Mouse (Mus musculus) forebrain, embryonic 11.5 days (tissue): ENCODE results near the gene Pcdh10. TPM values are rescaled to one million over a fixed set of nuclear protein-coding genes. Genes with fewer than 3 reads are reported as not detected.

Experiments
- ATAC-seq: fragments of 200-750 bp; cut with Nextera tagmentation; replicated peaks from 2 replicates; pipeline ENCODE4 v1.8.0; 2017; ENCODE audit warnings: moderate TSS enrichment; ENCODE audit not compliant: low FRiP score
- DNase-seq: peaks from one replicate; pipeline ENCODE4 v3.0.0-alpha.2; 2017; ENCODE audit warnings: low spot score
- H3K27ac ChIP-seq: fragments of 300-500 bp; sonication (generic); 2 replicates; pipeline ENCODE4 v1.5.1; 2014; ENCODE audit warnings: low read depth, low read length
- H3K27me3 ChIP-seq: fragments of 300-500 bp; sonication (generic); 2 replicates; pipeline ENCODE4 v1.6.1; 2014; ENCODE audit warnings: mild to moderate bottlenecking, low read length, mixed read lengths; ENCODE audit not compliant: control insufficient read depth, insufficient read depth
- H3K36me3 ChIP-seq: fragments of 300-500 bp; sonication (generic); 2 replicates; pipeline ENCODE4 v1.6.1; 2014; ENCODE audit warnings: mild to moderate bottlenecking, low read length, moderate library complexity, mixed read lengths; ENCODE audit not compliant: control insufficient read depth, insufficient read depth
- H3K4me1 ChIP-seq: fragments of 300-500 bp; sonication (generic); replicated peaks from 2 replicates; pipeline ENCODE4 v1.6.1; 2014; ENCODE audit warnings: low read length, mixed read lengths; ENCODE audit not compliant: control insufficient read depth, insufficient read depth
- H3K4me2 ChIP-seq: fragments of 300-500 bp; sonication (generic); 2 replicates; pipeline ENCODE4 v1.6.1; 2014; ENCODE audit warnings: low read depth, mild to moderate bottlenecking, low read length, moderate library complexity, mixed read lengths; ENCODE audit not compliant: severe bottlenecking
- H3K4me3 ChIP-seq: fragments of 300-500 bp; sonication (generic); 2 replicates; pipeline ENCODE4 v1.5.1; 2014; ENCODE audit warnings: low read depth, low read length
- H3K9ac ChIP-seq: fragments of 300-500 bp; sonication (generic); 2 replicates; pipeline ENCODE4 v1.6.1; 2014; ENCODE audit warnings: low read length
- H3K9me3 ChIP-seq: fragments of 300-500 bp; sonication (generic); 2 replicates; pipeline ENCODE4 v1.6.1; 2016; ENCODE audit warnings: low read length, mixed read lengths; ENCODE audit not compliant: control insufficient read depth
- WGBS: fragments of 180-500 bp; shearing (Covaris S2); extraction: QIAGEN DNeasy Blood & Tissue Kit; methylation state at CpG from one replicate; pipeline ENCODE4 v1.1.7; 2014; 5-methylcytosine and 5-hydroxymethylcytosine counted together
- polyA plus RNA-seq: library from polyadenylated mRNA; unstranded; fragments of >200 nt; fragmentation: Nextera tagmentation; extraction: Ambion mirVana; gene quantifications from 2 replicates; pipeline ENCODE4 v1.2.1, GENCODE M21; 2014

The Pcdh10 gene
- polyA plus RNA-seq, 1 experiment from 2014 or later: 9.2 TPM

DNA sequence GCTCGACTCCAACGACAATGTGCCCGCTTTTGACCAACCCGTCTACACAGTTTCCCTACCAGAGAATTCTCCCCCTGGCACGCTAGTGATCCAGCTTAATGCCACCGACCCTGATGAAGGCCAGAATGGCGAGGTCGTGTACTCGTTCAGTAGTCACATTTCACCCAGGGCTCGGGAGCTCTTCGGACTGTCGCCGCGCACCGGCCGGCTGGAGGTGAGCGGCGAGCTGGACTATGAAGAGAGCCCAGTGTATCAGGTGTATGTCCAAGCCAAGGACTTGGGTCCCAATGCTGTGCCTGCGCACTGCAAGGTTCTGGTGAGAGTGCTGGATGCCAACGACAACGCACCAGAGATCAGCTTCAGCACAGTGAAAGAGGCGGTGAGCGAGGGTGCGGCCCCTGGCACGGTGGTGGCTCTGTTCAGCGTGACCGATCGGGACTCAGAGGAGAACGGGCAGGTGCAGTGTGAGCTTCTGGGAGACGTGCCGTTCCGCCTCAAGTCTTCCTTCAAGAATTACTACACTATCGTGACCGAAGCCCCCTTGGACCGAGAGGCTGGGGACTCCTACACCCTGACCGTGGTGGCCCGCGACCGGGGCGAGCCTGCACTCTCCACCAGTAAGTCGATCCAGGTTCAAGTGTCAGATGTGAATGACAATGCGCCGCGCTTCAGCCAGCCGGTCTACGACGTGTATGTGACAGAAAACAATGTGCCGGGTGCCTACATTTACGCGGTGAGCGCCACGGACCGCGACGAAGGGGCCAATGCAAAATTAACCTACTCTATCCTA, 2.0 kb downstream of the Pcdh10 start:
- DNase-seq (peak; percentile 74), ATAC-seq (no peak)
- Histone ChIP-seq H3K27ac (no peak overlapping the region), H3K27me3 (peaks cover 3% of the 10 kb centered on the region), H3K4me3 (peak overlapping the region; percentile 65), H3K9ac (peak overlapping the region; percentile 65), H3K4me2 (peak overlapping the region; percentile 82), H3K9me3 (no peaks in the 10 kb centered on the region), H3K4me1 (peaks cover 7% of the 10 kb centered on the region; the same call in 1 of the 2 replicates), H3K36me3 (no peaks in the 10 kb centered on the region)
- under 1% methylated on average over 55 of the region's 55 CpGs for WGBS

DNA sequence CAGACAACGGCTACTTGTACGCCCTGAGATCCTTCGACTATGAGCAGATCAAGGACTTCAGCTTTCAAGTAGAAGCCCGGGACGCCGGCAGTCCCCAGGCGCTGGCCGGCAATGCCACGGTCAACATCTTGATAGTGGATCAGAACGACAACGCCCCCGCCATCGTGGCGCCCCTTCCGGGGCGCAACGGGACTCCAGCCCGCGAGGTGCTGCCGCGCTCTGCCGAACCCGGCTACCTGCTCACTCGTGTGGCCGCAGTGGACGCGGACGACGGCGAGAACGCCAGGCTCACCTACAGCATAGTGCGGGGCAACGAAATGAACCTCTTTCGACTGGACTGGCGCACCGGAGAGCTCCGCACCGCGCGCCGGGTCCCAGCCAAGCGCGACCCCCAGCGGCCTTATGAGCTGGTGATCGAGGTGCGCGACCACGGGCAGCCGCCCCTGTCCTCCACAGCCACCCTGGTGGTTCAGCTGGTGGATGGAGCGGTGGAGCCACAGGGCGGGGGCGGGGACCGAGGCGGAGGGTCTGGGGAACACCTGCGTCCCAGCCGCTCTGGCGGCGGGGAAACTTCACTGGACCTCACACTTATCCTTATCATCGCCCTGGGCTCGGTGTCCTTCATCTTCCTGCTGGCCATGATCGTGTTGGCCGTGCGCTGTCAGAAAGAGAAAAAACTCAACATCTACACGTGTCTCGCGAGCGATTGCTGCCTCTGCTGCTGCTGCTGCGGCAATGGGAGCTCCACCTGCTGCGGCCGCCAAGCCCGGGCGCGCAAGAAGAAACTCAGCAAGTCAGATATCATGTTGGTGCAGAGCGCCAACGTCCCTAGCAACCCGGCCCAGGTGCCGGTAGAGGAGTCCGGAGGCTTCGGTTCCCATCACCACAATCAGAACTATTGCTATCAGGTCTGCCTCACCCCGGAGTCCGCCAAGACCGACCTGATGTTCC, 2.9 kb downstream of the Pcdh10 start:
- ATAC-seq: 0 out of 2 replicates have a peak, but pooled peaks have one; percentile 0
- H3K27ac ChIP-seq: 0 out of 2 replicates have a peak overlapping the region, but pooled peaks have one; percentile 25

DNA sequence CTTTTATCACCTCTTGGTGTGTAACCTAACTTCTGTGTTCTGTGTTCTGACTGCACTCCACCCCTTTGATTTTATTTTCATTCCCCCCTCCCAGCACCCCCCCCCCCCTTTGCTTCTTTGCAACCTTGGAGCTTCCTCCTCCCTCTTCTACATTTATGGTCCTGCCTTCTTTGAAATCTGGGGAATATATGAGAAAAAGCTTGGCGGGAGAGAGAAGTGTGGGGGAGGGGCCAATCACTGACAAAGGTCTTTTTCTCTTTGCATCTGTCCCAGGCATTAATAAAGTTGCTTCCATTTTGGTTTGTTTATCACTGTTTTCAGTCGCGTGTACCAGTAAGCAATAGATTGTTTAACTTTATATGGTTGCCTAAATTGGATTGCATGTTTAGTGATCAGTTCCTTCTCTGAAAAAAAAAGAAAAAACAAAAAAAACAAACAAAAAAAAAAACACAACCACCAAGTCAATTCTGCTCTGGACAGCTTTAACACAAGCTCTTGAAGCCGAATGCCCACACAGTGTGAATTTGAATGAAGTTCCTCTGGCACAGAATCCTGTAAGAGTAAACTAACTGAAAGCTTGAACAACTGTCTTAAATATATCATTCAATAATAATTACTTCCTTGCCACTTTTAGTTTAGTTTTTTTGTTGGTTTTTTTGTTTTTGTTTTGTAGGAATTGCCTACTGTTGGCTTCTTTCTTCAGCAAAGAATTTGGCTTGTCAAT, 4.0 kb downstream of the Pcdh10 start:
- WGBS: 18% methylated on average over 4 of the region's 4 CpGs
- Histone ChIP-seq H3K4me2 (peak overlapping the region; percentile 82), H3K4me3 (peak overlapping the region; percentile 65), H3K9me3 (no peaks in the 10 kb centered on the region), H3K36me3 (no peaks in the 10 kb centered on the region), H3K27me3 (peaks cover 3% of the 10 kb centered on the region), H3K4me1 (peaks cover 6% of the 10 kb centered on the region; the same call in 1 of the 2 replicates), H3K27ac (no peak overlapping the region), H3K9ac (peak overlapping the region; percentile 65)
- no peak for ATAC-seq
- peak; percentile 54 for DNase-seq

More for the DNA sequence above, 2.9 kb downstream of the Pcdh10 start:
- Histone ChIP-seq H3K9ac (peak overlapping the region; percentile 65), H3K4me1 (peaks cover 6% of the 10 kb centered on the region; the same call in 1 of the 2 replicates), H3K9me3 (no peaks in the 10 kb centered on the region), H3K27me3 (peaks cover 3% of the 10 kb centered on the region), H3K4me3 (peak overlapping the region; percentile 65), H3K36me3 (no peaks in the 10 kb centered on the region), H3K4me2 (peak overlapping the region; percentile 82)
- DNase-seq: peak; percentile 79
- WGBS: under 1% methylated on average over 82 of the region's 82 CpGs

DNA sequence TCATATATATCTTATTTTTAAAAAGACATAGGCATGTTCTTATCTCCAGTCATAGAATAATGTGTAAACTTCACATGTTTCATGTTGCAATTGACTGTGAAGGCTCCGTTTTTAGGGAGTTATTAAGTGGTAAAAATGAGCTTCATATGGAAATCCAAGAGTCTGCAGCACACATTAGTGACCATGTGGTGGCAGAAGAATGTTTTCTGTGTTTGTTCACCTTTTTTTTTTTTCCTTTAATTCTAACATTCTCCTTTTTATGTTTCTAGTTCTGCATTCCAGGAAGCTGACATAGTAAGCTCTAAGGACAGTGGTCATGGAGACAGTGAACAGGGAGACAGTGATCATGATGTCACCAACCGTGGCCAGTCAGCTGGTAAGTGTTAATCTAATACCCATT, 5.6 kb downstream of the Pcdh10 start:
- Histone ChIP-seq H3K9ac (no peak overlapping the region), H3K36me3 (no peaks in the 10 kb centered on the region), H3K4me1 (peaks cover 6% of the 10 kb centered on the region; the same call in 1 of the 2 replicates), H3K9me3 (no peaks in the 10 kb centered on the region), H3K27me3 (peaks cover 3% of the 10 kb centered on the region), H3K4me3 (no peak overlapping the region), H3K4me2 (no peak overlapping the region), H3K27ac (no peak overlapping the region)
- DNase-seq (no peak), ATAC-seq (no peak)
- WGBS: 56% methylated on average over 2 of the region's 2 CpGs

DNA sequence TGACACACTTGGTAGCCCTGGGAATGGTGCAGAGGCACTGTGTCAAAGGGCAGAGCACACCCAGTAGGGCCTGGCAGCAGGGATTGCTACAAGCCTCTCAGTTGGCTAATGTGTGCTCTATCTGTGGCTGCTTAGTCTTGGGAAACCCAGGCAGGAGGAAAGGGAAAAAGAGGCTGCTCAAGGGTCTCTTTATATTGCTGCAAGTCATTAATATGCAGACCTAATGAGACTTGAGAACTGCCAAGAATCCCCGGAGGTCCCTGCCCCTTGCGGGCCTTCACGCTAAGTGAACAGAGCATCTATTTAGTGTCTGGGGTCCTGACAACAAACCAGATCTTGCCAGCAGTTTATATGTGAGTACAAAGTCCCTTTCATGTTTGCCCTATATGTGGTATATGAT, 6.8 kb downstream of the Pcdh10 start:
- Histone ChIP-seq H3K4me3 (no peak overlapping the region), H3K36me3 (no peaks in the 10 kb centered on the region), H3K27me3 (peaks cover under 1% of the 10 kb centered on the region), H3K27ac (peak overlapping the region; percentile 51; the same call in 1 of the 2 replicates), H3K9ac (no peak overlapping the region), H3K4me1 (peaks cover 5% of the 10 kb centered on the region; the same call in 1 of the 2 replicates), H3K9me3 (no peaks in the 10 kb centered on the region), H3K4me2 (no peak overlapping the region)
- ATAC-seq (peak; percentile 82), DNase-seq (peak; percentile 76)
- 8% methylated on average over 3 of the region's 3 CpGs for WGBS

DNA sequence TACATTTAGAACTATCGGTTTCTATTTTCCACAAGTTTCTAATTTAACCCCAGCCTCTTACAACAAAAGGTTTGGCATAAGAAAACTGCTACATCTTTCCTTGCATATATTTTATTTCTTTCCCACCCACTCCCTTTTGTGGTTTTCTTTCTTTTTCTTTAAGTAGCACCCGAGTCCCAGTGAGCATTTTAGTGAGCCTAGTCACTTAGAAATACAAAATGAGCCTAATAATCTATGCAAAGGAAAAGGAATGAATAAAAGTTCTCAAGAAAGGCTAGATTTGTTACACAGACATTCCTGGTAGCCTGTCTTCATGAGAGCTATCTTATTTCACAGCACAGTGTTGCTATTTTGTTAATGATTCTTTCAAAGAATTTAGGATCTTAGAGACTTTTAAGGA, 7.3 kb downstream of the Pcdh10 start:
- H3K9ac ChIP-seq: no peak overlapping the region
- H3K4me2 ChIP-seq: no peak overlapping the region; the same call in 1 of the 2 replicates
- H3K36me3 ChIP-seq: no peaks in the 10 kb centered on the region
- no peaks in the 10 kb centered on the region; the same call in 1 of the 2 replicates for H3K27me3 ChIP-seq
- no peaks in the 10 kb centered on the region for H3K9me3 ChIP-seq
- 24% methylated on average over 2 of the region's 2 CpGs for WGBS
- peaks cover 3% of the 10 kb centered on the region; the same call in 1 of the 2 replicates for H3K4me1 ChIP-seq
- DNase-seq (no peak), ATAC-seq (peak; percentile 10; the same call in 1 of the 2 replicates)
- peak overlapping the region; percentile 48; the same call in 1 of the 2 replicates for H3K27ac ChIP-seq
- no peak overlapping the region for H3K4me3 ChIP-seq

- no peak overlapping the region for H3K4me2 ChIP-seq
Measured at GRCm38 (mm10) chr3:45386512-45386911, 8.3 kb downstream of the Pcdh10 start.

GRCm38 (mm10) chr3:45397101-45397500, 18.9 kb downstream of the Pcdh10 start:
- no peaks in the 10 kb centered on the region for H3K9me3 ChIP-seq
- no peak overlapping the region for H3K9ac ChIP-seq
- no peaks in the 10 kb centered on the region for H3K4me1 ChIP-seq
- no peak overlapping the region for H3K27ac ChIP-seq
- H3K4me2 ChIP-seq: no peak overlapping the region
- no peak for ATAC-seq
- no peak for DNase-seq
- no peak overlapping the region for H3K4me3 ChIP-seq
- H3K27me3 ChIP-seq: no peaks in the 10 kb centered on the region
- 61% methylated on average over 4 of the region's 4 CpGs for WGBS
- H3K36me3 ChIP-seq: no peaks in the 10 kb centered on the region

More at GRCm38 (mm10) chr3:45386512-45386911, 8.3 kb downstream of the Pcdh10 start:
- WGBS: 55% methylated on average over 2 of the region's 2 CpGs
- H3K9ac ChIP-seq: no peak overlapping the region
- H3K9me3 ChIP-seq: no peaks in the 10 kb centered on the region
- H3K27ac ChIP-seq: no peak overlapping the region
- H3K4me3 ChIP-seq: no peak overlapping the region
- H3K27me3 ChIP-seq: no peaks in the 10 kb centered on the region
- no peak for DNase-seq
- H3K4me1 ChIP-seq: peaks cover 3% of the 10 kb centered on the region; the same call in 1 of the 2 replicates
- ATAC-seq: no peak
- no peaks in the 10 kb centered on the region for H3K36me3 ChIP-seq
